Mouse (Mus musculus) hindlimb bud, embryonic 11.5 days (tissue): ENCODE results near the gene Zmym2.

ENCODE experiments used
- DNase-seq: peaks from one replicate; pipeline ENCODE4 v3.0.0-alpha.2; 2012; ENCODE audit warnings: low read depth, low spot score; ENCODE audit errors: extremely low spot score

Zmym2 gene

DNA sequence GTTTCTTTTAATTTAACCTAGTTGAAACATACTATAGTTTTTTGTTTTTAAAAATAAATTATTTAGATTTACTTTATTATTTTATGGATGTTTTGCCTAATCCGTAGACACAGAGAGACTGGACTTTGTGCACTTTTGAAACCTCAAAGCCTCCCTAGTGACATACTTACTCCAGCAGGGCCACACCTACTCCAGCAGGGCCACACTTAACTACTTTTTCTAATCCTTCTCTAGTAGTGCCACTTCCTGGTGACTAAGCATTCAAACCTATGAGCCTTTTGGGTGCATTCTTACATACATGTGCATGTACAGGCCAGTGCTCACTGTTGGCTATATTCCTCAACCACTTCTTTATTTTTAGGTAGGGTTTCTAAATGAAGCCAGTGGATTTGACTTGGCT lies 19.2 kb downstream of the Zmym2 start:
- DNase-seq, result no peak

DNA sequence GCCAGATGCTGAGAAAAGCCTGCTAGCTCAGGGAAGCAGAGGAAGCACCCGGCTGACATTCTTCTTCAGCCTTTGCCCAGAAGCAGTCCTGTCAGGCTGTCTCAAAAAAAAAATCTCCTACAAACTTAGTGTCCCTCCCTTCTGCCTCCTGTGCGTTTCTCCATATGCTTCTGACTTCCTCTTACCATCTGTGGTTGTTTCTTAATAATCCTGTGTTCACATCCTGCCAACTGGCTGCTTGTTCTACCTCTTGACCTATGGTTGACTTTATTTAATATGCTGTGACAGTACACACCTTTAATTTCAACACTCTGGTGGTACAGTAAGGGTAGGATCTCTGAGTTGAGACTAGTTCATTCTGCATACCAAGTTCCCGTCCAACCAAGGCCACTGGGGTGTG lies 32.1 kb downstream of the Zmym2 start:
- no peak for DNase-seq

DNA sequence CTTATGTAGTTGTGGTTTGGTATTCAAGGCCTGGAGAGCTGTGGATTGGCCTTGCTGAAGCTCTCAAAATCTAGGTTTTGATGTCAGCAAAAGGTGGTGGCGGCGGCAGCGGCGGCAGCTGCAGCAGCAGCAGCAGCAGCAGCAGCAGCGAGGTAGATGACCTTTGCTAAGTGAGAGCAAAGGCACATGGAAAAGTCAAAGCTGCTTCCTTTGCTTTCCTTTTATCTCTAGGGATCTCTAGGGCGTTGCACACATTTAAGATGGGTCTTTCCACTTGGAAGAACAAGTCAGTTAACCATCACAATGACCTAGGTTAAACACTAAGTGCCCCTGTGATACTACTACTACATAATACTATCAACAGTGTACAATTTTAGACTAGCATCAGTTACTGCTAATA lies 49.0 kb downstream of the Zmym2 start:
- DNase-seq, result no peak

DNA sequence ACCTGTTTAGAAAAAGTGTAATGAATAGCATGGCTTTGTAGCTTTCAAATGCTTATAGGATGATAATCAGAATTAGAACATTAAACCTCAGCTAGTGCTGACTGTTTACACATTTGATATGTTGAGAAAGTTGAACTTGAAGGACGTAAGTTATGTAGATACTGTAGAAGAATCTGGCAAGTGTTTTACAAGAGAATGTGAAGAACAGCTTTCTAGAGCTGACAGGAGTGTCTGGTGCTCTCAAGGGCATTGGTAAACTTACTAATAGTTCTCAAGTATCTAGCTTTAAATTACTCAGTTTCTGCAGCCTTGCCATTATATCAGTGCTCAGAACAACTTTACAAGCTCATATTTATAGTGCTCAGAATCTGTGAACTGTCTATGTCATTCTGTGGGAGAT lies 53.5 kb downstream of the Zmym2 start:
- DNase-seq, result no peak

DNA sequence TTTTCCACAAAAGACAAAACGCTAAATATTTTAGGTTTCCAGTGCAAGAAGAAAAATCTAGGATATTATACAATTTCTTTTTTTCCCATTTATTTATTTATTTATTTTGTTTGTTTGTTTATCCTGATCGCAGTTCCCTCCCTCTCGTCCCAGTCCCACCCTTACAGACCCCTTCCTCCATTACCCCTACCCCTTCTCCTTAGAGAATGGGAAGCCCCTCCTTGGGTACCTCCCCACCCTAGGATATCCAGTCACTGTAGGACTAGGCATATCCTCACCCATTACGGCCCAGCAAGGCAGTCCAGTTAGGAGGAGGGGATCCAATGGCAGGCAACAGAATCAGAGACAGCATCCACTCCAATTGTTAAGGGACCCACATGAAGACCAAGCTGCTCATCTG lies 66.5 kb downstream of the Zmym2 start:
- no peak for DNase-seq

DNA sequence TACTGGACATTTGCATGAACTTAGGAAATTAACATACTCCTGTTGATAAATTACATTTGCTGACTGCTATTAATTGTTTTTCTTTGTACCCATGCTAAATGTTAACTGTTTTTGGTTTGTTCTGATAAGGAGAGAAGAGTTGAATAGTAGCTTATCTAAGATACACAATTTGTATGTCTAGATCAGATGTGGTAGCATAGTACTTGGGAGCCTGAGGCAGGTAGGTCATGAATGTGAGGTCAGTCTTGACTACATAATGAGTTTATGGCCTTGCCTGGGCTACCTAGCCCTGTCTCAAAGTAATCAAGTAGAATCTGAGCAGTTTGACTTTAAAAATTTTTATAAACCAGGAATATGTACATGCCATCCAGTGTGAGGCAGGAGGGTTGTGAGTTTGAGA lies 67.9 kb downstream of the Zmym2 start:
- DNase-seq, result no peak

DNA sequence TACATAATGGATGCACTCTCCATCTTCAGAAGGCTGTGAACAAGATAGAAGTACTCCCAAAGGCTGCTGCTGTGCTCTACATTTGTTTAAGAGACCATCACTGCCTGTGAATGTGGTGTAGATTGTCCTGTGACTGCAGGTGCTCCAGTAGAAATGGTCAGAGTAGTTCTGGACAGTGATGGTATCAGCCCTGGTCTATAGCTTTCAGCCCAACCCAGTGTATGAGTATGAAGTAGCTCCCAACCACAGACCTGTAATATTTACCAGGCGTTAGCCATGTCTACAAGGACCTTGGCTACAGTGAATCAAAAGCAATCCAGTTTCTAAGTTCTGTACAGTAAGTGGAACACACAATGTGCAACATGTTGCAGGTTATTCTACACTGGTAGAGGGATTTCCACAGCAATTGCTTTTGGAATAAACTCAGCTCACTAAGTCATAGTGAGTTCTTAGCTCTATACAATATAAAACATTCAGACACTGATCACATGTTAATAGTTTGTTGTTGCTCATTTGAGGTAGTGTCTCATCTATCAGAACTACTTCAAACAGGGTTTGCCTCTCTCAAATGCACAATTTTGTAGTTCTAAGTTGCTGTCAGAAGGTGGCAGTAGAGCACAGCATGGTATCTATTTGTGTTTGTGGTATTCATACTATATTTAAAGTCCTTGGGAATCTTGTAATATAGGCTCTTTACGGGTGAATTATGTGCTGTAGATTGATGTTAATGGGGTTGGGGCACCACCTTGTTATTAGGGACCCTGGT lies 77.7 kb downstream of the Zmym2 start:
- peak; percentile 30 for DNase-seq

DNA sequence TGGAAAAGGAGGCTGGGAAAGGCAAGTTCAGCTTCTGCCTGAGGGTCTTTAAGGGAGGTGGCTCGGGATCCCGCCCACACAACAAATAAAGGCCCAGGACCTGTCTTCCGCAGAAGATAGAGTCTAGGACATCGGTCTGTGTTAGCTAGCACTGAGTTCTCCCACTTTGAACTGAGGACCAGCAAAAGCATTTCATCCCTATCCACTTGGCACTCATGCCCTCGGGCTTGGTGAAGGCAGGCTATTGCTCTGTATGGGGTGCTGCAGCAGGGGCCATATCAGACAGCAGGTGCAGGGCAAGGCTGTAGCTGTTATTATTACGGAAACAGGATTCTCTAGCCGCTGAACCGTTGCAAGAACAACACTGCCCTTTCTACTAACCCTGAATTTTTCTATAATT lies 83.2 kb downstream of the Zmym2 start:
- no peak for DNase-seq

DNA sequence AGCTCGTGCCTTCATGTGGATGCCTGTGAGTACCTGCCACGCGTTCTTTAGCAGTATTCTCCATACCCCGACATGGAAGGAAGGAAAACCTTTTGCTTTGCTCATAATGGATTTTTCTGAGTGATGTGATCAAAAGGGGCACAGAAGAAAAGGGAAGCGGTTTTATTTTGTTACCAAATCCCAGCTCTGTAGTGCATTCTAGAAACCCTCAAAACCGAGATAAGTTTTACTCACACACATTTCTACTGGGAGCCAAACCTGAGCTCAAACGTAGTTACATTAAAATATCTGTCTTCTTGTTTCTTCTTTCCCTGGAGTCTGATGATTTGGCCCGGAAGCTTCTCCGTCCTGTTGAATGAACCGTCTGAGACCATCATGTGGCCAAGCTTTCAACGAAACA lies 83.7 kb downstream of the Zmym2 start:
- no peak for DNase-seq

DNA sequence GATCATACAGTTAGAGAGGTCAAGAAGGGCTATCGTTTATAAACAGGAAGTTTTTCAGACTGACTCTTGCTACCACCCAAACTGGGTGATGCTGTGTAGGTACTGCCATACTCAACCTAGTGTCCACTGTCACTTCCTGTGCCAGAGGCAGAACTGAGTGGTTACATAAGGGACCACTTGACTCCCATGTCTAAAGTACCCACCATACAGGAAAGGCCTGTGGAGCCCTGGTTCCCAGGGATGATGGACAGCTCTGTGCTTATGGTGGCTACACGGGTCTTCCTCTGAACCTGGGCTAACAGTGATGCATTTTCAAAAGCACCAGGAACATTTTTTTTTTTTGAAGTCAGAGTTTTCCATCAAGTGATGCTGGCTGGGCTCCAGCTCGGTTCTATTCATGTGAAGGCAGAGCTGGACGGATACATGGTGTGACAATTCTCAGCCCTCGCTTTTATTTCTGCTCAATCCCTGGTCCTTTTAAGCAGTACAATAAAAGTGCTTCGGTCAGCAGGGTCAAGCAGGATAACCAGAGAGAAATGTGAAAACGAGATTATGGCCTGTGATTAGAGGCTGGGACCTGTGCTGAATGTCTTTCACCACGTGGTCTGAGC lies 91.7 kb downstream of the Zmym2 start:
- no peak for DNase-seq

DNA sequence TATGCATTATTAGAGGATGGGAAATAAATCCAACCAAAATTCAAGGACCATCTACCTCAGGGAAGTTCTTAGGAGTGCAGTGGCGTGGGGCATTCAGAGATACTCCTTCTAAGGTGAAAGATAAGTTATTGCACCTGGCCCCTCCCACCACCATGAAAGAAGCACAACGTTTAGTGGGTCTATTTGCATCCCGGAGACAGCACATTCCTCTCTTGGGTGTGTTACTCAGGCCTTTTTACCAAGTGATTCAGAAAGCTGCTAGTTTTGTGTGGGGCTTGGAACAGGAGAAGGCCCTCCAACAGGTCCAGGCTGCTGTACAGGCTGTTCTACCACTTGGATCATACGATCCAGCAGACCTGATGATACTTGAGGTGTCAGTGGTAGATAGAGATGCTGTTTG lies 102.2 kb downstream of the Zmym2 start:
- no peak for DNase-seq
